27 mouse cellular contexts compared by ENCODE assay signal in the genomic region with DNA sequence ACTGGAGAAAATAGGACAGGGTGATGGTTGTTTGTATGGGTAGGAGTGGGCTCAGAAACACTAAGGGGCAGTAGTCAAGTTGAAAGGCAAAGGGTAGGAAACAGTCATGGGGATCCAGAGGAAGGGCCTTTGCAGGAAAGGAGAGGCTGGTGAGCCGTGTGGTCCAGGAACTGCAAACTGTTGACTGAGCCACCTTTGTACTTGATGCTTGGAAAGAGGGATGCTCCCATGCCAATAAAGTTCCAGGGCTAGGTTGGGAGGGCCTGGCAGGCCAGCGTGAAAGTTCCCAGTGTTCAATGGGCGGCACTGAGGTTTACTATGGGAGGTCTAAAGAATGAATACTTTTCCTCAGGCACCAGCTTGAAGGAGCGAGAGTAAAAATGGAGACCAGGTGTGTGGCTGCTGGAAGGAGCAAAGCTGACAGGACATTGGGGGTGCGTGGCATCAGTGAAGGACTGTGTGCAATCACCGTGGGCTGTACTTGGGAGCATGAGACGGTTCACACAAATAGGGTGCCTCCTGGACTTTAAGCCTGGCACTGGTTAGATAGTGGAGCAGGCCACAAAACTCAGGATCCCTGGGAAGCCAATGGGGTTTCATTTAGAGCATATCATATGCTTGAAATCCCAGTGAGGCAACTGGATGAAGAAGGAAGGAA. TPM values are rescaled to one million over a fixed set of nuclear protein-coding genes. Genes with fewer than 3 reads are reported as not detected.
"Had no signal": no experiment of that assay in that cellular context is flagged by ENCODE, and none has a peak within 500 bp of the region (broad histone marks: within the 10 kb centered on the region; RNA-seq: fewer than 3 reads in every experiment).

No protein-coding gene starts in this region.

- H3K4me3 ChIP-seq: heart, embryonic 10.5 days; heart, embryonic 12.5 days; hindbrain, embryonic 10.5 days; hindbrain, embryonic 13.5 days; hindbrain, embryonic 15.5 days; kidney, embryonic 15.5 days; limb, embryonic 13.5 days had no signal

- H3K36me3 ChIP-seq: heart, embryonic 10.5 days; heart, embryonic 12.5 days; hindbrain, embryonic 10.5 days; hindbrain, embryonic 13.5 days; hindbrain, embryonic 15.5 days; kidney, embryonic 15.5 days; limb, embryonic 13.5 days had no signal

- H3K4me2 ChIP-seq: heart, embryonic 12.5 days; hindbrain, embryonic 13.5 days; hindbrain, embryonic 15.5 days; kidney, embryonic 15.5 days; limb, embryonic 13.5 days had no signal

- H3K9ac ChIP-seq: forebrain, postnatal 0 days; heart, embryonic 12.5 days; hindbrain, embryonic 13.5 days; hindbrain, embryonic 15.5 days; kidney, embryonic 15.5 days; limb, embryonic 13.5 days had no signal

- H3K9me3 ChIP-seq: heart, embryonic 10.5 days; heart, embryonic 12.5 days; hindbrain, embryonic 10.5 days; hindbrain, embryonic 13.5 days; hindbrain, embryonic 15.5 days; kidney, embryonic 15.5 days; limb, embryonic 13.5 days had no signal

- H3K4me1 ChIP-seq: hindbrain, embryonic 10.5 days; hindbrain, embryonic 13.5 days; hindbrain, embryonic 15.5 days; kidney, embryonic 15.5 days had no signal

- H3K27ac ChIP-seq: heart, embryonic 10.5 days; hindbrain, embryonic 10.5 days; hindbrain, embryonic 13.5 days; hindbrain, embryonic 15.5 days; hindbrain, postnatal 0 days; kidney, embryonic 15.5 days; kidney, postnatal 0 days; limb, embryonic 13.5 days had no signal

- ATAC-seq: forebrain, postnatal 0 days; hindbrain, postnatal 0 days; intestine, embryonic 16.5 days had no signal

- H3K27me3 ChIP-seq: hindbrain, embryonic 13.5 days; hindbrain, embryonic 15.5 days; kidney, embryonic 15.5 days had no signal

- DNase-seq: forebrain, postnatal 0 days; gastrocnemius, postnatal 14 days; heart, adult 18-20 months; heart, postnatal 10 days; heart, postnatal 4 days; kidney, adult 11 months; kidney, adult 2 months; kidney, adult 9 months; kidney, postnatal 14 days; kidney, postnatal 36 days; layer of hippocampus, adult 9-11 months; layer of hippocampus, postnatal 36 days; left cerebral cortex, postnatal 4 days had no signal

RNA-seq across cellular contexts. Expression of a gene that starts 17.6 kb away (rescaled TPM):
- polyA plus RNA-seq: gonadal fat pad, adult 2 months; heart, embryonic 12.5 days; heart, embryonic 14.5 days; heart, embryonic 16.5 days; hindbrain, embryonic 10.5 days; kidney, adult 2 months; large intestine, adult 2 months; limb, embryonic 13.5 days had no signal

RNA-seq across cellular contexts. Expression of a gene that starts 18.1 kb away (rescaled TPM):
- polyA plus RNA-seq: heart, embryonic 12.5 days; heart, embryonic 14.5 days; hindbrain, embryonic 13.5 days; limb, embryonic 13.5 days had no signal
